Mouse (Mus musculus): ENCODE measurements around the gene Tmcc2. TPM values are rescaled to one million over a fixed set of nuclear protein-coding genes. Genes with fewer than 3 reads are reported as not detected.

The Tmcc2 gene
- total RNA-seq, 2 experiments from 2014 or later = 29.6 to 34.5 TPM

DNA sequence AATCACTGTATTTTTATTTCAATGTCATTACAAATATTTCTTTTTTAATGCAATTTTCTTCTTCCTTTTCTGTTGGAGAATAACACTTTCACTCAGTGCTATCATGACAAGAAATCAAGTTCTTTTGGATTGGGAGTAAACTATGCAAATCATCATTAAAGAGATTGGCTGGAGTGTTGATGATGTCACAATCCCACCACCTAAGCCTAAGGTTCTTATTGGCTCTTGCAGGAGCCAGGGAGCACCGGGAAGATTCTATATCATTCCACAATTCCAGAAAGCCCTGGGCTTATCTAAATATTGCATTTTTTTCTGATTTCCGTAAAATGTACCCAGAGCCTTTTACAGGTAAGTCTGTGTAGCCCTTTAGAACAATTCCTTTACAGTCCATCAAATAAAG lies 5.6 kb upstream of the Tmcc2 start:
- intact Hi-C loops (cut with DNase I) = no loop called here
- no peak for DNase-seq

DNA sequence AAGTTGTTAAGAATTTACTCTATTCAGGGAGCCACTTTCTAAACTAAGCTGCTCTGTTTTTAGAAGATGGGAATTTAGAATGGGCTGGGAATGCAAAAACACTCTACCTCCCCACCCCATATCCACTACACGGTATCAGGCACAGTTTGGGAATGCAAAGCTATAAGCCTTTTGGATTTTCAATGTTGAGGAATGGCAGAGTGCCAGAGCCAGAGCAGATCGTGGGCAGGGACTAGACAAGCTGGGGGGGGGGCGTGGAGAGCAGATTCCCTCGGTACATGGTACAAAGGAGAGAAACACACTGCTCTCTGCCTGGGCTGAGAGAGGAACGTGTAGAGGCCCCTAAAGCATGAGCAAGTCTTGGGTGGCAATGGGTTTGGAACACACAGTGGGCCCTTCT lies 1.8 kb upstream of the Tmcc2 start:
- DNase-seq = no peak
- intact Hi-C loops (cut with DNase I) = no loop called here

DNA sequence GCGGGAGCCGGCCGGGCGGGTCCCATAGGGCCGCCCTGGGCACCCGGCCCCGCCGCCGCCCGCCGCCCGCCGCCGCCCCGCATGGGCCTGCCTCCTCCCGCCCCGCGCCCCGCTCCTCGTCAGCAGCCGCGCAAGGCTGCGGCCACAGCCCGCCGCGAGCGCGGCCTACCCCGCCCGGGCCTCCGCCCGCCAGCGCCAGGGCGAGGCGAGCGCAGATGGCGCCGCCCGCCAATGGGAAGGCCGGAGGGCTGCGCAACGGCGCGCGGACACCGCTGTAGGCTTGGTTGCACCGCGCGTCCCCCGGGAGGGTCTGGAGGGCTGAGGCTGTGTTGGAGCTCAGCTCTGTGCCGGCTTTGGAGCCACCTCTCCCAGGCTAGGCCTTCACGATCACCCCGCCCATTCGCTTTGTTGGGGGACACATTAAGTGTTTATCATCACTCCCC lies 520 bp upstream of the Tmcc2 start:
- peak; percentile 65 to 75 for DNase-seq
- intact Hi-C loops (cut with DNase I) = loop anchor here (2.0 kb wide), 1 partner anchor 25 kb away; no protein-coding TSS in a partner anchor

DNA sequence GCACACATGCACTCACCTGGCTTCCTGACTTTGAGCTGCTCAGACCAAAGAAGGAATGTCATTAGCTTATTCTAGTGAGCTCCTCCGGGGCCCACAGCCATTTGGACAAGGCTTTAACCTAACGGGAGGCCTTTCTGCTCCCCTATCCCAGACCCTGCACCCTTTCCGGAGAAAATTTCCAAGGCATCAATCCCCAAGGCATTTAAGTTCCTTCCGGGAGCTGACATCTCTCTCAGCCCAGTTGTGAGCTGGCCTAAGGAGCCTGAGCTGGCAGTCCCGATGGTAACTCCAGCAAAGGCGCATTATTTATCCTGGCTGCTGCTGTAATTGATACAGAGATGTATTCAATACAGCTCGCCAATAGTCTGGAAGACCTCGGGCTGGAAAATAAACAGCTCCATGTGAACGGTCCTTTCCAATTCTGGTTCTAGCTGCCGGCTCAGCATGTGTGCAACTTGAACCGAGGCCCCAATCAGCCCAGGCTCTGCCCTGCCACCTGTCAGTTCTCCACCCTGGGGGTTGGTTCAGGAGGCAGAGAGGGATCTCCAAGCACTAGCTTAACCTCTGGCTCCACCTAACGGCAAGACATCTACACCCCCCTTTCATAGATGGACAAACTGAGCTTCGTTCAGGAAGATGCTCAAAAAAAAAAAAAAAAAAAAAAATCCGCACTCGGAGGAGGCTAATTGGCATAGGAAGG lies 1.0 kb downstream of the Tmcc2 start:
- intact Hi-C loops (cut with DNase I) = loop anchor here (2.0 kb wide), 1 partner anchor 23 kb away; no protein-coding TSS in a partner anchor
- peak; percentile 62 to 70 for DNase-seq

DNA sequence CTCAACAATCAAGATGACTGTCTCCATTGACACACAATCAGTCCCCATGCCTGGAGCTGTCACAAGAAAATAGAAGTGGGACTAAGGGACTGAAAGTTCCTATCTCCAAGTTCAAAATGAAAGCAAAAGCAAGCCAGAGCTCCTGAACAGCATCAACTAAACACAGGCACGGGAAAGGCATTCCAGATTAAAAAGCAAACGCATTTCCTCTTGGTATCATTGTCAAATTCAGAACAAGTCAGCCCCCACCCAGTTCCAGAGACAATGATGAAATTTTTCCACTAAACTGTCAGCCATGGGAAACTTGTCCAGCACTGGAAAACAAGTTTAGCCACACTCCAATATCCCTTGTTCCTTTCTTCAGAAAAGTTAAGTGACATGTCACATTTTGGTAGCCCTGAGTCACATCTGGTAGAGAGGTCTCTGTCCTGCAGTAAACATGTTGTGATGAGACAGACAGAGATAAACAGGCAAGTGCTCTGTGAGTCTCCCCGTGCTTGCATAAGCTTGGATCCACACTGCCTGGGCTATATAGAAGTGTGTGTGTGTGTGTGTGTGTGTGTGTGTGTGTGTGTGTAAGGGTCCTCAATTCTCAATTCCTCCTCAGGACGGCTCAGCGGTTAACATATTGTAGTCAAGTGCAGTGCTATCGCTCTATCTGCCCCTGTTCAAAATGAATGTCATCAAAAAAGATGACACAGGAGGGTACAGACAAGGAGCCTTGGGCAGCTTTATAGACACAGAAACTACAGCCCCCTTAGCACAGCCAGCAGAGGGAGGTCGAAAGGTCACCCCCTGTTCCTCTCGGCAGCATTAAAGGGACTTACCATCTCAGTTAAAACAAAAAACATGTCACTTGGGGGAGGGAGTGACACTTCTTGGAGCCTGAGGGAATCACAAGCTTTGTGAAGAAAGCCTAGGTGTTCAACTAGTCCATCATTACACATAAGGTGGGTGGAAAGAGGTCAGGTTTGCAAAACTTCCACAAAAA lies 2.0 kb downstream of the Tmcc2 start:
- intact Hi-C loops (cut with DNase I) = no loop called here
- DNase-seq = peak in 1 of 2 experiments; percentile 17

DNA sequence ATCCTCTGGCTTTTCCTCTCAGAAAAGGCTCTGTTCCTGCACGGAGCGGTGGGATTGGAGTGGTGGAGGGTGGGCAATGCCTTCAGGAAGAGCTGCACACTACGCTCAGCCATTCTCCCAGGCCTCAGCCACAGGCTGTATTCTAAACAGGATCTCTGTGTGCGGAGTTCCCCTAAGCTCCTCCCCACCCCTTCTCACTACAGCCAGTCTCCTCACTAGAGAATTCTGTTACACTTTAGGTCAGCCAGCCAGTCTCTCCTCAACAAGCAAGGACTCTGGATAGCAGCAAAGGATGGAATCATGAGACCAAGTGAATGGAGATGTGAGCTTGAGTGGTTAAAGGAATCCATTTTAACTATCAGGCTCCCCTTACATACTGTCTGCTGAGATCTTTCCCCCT lies 3.1 kb downstream of the Tmcc2 start:
- intact Hi-C loops (cut with DNase I) = no loop called here
- DNase-seq = peak in 1 of 2 experiments; percentile 18

DNA sequence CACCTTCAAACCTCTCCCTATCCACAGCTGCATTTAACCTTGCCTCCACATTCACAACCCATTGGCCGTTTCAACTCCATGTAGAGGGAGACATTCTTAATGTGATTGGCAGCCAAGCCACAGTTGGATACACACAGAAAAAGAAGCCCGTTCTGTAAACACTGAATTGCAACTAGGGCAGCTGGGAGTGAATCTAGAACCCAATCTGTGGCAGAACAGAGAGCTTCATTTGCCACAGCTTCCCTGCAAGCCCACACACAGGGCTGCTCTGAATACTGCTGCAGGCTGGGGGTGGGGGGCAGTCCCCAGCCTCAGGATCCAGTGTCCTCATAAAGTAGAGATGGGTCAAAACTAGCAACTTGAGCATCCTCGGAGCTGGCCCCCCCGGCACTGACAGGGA lies 4.8 kb downstream of the Tmcc2 start:
- intact Hi-C loops (cut with DNase I) = no loop called here
- DNase-seq = no peak

DNA sequence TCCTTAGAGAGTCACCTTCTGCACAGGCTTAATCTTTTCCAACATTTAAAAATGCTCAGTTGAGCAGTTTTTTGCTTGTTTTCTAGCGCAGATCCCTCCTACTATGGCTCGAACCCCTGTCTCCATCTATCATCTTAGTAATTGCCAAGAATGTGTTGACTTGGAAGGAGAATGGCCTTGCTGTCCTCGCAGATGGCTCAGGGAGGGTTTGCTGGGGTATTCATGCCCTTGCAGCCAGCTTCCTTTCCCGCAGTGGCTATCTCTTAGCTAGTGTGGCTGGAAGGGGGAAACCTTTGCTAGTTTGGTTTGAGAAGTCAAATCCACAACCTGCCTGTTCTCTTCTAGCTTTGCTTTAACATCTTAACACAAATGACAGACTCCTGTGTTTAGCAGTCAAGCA lies 5.4 kb downstream of the Tmcc2 start:
- intact Hi-C loops (cut with DNase I) = no loop called here

GRCm38 (mm10) chr1:132385266-132385665 lies 5.8 kb downstream of the Tmcc2 start:
- intact Hi-C loops (cut with DNase I) = no loop called here
- peak in 1 of 2 experiments; percentile 13 for DNase-seq

More for the DNA sequence above, 5.4 kb downstream of the Tmcc2 start:
- no peak for DNase-seq

- intact Hi-C loops (cut with DNase I) = no loop called here
- peak in 1 of 2 experiments; percentile 50 for DNase-seq
These were observed 7.0 kb downstream of the Tmcc2 start for GRCm38 (mm10) chr1:132384001-132384554.

DNA sequence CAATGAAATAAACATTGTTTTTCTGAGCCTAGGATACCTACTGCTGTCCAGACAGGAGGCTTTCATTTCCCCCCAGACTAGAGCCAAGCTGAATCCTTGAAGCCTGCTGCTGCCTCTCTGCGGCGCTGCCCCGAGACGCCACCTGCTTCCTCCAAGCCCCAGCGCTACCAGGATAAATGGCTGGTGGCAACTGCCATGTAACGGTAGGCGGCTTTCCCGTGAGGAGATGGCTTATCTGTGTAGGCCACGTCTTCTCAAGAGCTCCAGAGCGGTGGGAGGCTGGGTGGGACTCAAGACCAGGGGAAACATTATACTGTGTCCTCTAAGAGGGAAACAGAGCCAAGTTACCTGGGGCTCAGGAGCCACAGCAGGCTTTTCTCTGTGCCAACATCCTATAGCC lies 9.2 kb downstream of the Tmcc2 start:
- peak in 1 of 2 experiments; percentile 12 for DNase-seq
- intact Hi-C loops (cut with DNase I) = no loop called here

DNA sequence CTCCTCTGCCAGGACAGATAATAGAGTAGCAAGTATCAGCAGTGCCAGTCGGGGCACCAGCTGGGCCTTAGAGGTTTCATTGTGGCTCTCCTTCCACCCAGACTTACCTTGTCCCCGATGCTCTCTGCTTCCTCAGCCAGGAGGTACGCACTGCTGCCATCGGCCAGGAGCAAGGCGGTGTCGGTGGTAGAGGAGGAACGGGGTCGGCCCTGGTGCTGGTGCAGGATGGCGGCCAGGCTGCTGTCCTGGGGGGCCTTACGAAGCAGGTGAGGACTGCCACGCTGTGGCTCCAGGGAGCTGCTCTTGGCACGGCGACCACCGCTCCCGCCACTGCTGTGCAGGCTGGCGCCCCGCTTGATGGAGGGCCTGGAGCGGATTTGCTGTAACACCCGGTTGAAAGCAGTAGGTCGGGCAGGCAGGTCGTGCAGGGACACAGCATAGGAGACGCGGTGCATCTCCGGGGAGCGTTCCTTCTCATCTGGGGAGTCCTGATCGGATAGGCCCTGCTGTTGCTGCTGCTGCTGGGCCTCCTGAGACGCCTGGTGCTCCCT lies 10.5 kb downstream of the Tmcc2 start:
- DNase-seq = peak in 1 of 2 experiments; percentile 11
- intact Hi-C loops (cut with DNase I) = no loop called here

DNA sequence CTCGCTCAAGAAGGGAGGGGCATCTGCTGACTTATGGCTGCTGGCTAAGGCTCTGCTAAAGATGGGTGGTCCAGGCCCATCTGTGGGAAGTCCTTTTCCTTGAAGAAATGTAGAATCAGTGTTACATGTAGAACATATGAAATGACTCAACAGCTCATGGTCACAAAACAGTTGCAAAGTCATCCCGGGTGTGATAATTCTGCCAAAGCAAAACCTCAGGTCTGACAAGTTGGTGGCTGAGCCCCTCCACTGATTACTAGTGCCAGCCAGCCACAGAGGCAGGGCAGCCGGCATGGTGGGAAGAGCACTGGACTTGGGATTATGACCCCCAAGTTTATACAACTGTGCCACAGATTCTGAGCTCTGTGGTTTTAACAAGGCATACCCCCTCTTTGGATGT lies 13.3 kb downstream of the Tmcc2 start:
- intact Hi-C loops (cut with DNase I) = no loop called here
- DNase-seq = no peak

GRCm38 (mm10) chr1:132377055-132377365 lies 14.1 kb downstream of the Tmcc2 start:
- peak in 1 of 2 experiments; percentile 17 for DNase-seq
- intact Hi-C loops (cut with DNase I) = no loop called here

GRCm38 (mm10) chr1:132376211-132377054 lies 14.6 kb downstream of the Tmcc2 start:
- intact Hi-C loops (cut with DNase I) = no loop called here
- DNase-seq = peak in 1 of 2 experiments; percentile 13

DNA sequence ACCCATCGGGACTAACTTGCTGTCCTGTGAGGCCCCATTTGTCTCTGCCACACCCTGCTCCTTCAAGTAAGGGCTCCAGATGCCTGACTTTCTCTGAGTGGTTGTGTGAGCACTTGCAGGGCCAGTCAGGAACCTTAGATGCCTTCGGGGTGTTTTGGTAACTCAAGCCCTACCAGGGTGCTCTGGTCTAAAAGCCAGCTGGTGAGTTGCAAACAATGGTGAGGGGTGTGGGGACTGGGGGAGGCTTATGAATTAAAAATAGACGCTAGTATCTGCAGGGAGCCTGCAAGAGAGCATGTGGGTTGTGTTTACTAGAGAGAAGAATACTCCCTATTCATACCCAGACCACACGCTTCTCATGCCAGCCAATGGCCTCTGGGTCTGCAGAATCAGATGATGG lies 15.8 kb downstream of the Tmcc2 start:
- DNase-seq = no peak
- intact Hi-C loops (cut with DNase I) = no loop called here

DNA sequence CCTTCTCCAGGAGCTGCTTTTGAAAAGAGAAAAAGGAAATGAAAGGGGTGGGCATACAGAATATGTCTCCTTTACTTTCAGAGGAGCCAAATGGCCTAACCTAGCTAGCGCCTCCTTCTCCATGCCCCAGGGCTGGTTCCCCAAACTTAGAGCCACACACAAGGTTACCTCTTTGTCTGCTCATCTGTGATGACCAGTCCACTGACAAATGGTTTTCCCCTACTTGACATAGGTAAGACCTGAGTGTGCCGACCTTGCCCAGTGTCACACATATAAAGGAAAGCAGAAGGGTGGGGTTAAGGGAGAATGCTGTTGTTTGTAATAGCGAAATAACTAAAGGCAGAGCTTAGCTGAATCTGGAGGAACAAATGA lies 16.2 kb downstream of the Tmcc2 start:
- DNase-seq = no peak
- intact Hi-C loops (cut with DNase I) = no loop called here

DNA sequence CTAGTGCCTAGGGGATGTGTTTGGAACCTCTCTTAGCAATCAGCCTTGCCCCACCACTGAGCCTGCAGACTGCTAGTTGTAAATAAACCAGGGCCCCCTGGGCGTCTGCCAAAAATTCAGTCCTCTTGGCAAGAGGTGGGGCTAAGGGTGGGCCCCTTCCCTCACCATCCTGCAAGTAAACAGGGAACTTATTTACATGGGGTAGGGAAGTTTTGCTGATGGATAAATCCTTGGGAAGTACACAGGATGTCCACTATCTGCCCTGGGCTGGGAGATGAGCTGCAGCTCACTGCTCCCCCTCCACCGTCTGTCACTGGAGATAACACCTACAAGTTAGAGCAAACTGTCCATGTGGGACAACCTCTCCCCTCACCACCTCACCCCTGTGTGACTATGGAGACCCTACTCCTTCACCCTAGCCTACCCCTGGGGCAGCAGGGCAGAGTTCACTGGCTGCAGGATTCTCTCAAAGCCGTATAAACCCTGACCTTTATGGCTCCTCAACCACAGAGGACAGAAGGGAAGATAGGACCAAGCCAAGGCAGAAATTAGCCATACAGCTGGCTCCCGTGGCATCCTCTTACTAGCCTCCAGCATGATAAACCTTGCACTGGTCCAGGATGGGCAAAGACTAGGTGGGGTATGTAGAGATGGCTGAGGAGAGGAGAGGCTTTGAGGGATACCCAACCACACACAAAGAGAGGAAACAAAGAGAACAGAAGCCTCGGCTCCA lies 16.8 kb downstream of the Tmcc2 start:
- intact Hi-C loops (cut with DNase I) = no loop called here
- no peak for DNase-seq

GRCm38 (mm10) chr1:132372896-132373534 lies 18.1 kb downstream of the Tmcc2 start:
- DNase-seq = peak in 1 of 2 experiments; percentile 18
- intact Hi-C loops (cut with DNase I) = no loop called here
